Mouse (Mus musculus) CH12.LX (cell line): Measurements from ENCODE around the gene Zfp664. TPM values are rescaled to one million over a fixed set of nuclear protein-coding genes. Genes with fewer than 3 reads are reported as not detected.

Source experiments
- DNase-seq: peaks from one replicate; pipeline ENCODE4 v3.0.0-alpha.2; 2013; ENCODE audit errors: extremely low read depth
- H3K27ac ChIP-seq: 2 replicates; pipeline ENCODE4 v1.5.1; 2012; ENCODE audit warnings: low read depth, mild to moderate bottlenecking, control low read depth, moderate library complexity; ENCODE audit not compliant: insufficient read depth
- H3K27me3 ChIP-seq: replicated peaks from 2 replicates; pipeline ENCODE3; 2012; ENCODE audit warnings: inconsistent platforms
- H3K36me3 ChIP-seq, 2 experiments: replicated peaks in 1 of 2; 2 replicates each; pipeline versions ENCODE3 to v1.6.1; 2012; ENCODE audit warnings: inconsistent platforms in 1 of 2, low read length in 1 of 2, mild to moderate bottlenecking in 1 of 2, mixed read lengths in 1 of 2, moderate library complexity in 1 of 2; ENCODE audit not compliant: control insufficient read depth in 1 of 2, insufficient read depth in 1 of 2
- H3K4me1 ChIP-seq, 2 experiments: 2 replicates each; pipeline ENCODE4 v1.6.1; 2012; ENCODE audit warnings: inconsistent platforms in 1 of 2, moderate library complexity in 1 of 2; ENCODE audit not compliant: insufficient read depth in 2 of 2, control insufficient read depth in 1 of 2
- H3K4me2 ChIP-seq: 2 replicates; pipeline ENCODE4 v1.6.1; 2012; ENCODE audit warnings: low read depth, mild to moderate bottlenecking, control low read depth; ENCODE audit not compliant: poor library complexity, insufficient read depth, severe bottlenecking
- H3K4me3 ChIP-seq, 3 experiments: fragments of 150-350 bp in 1 of 3; sonication (generic) in 1 of 3; replicated peaks in 1 of 3; 2 replicates each; pipeline versions ENCODE3 to v1.5.1; 2011 to 2012; ENCODE audit warnings: low read depth in 2 of 3, low read length in 2 of 3, mild to moderate bottlenecking in 2 of 3, moderate library complexity in 2 of 3, control low read depth in 1 of 3, improper control_type of control experiment in 1 of 3, inconsistent platforms in 1 of 3, mixed read lengths in 1 of 3; ENCODE audit not compliant: poor library complexity in 1 of 3
- H3K79me2 ChIP-seq: replicated peaks from 2 replicates; pipeline ENCODE4 v1.6.1; 2012; ENCODE audit warnings: mild to moderate bottlenecking, moderate library complexity; ENCODE audit not compliant: control insufficient read depth, poor library complexity, insufficient read depth, severe bottlenecking; ENCODE audit errors: extremely low read depth
- H3K9ac ChIP-seq: 2 replicates; pipeline ENCODE4 v1.6.1; 2012; ENCODE audit warnings: low read depth, mild to moderate bottlenecking, control low read depth, moderate library complexity; ENCODE audit not compliant: insufficient read depth
- H3K9me3 ChIP-seq: replicated peaks from 2 replicates; pipeline ENCODE3; 2012; ENCODE audit warnings: low read length, inconsistent platforms, mixed read lengths
- E2F4 ChIP-seq: IDR thresholded peaks from 2 replicates; pipeline ENCODE4 v1.6.1; 2011; ENCODE audit warnings: low read depth, low read length, improper control_type of control experiment; ENCODE audit not compliant: insufficient replicate concordance
- ELF1 ChIP-seq: IDR thresholded peaks from 2 replicates; pipeline ENCODE4 v1.6.1; 2014; ENCODE audit warnings: low read depth, mild to moderate bottlenecking, inconsistent platforms, low read length, improper control_type of control experiment
- EP300 ChIP-seq: IDR thresholded peaks from 2 replicates; pipeline ENCODE4 v1.6.1; 2011; ENCODE audit warnings: low read length, improper control_type of control experiment
- ETS1 ChIP-seq: conservative IDR thresholded peaks from 2 replicates; pipeline ENCODE4 v1.6.1; 2012; ENCODE audit warnings: low read depth, mild to moderate bottlenecking, inconsistent platforms, low read length, improper control_type of control experiment, moderate library complexity
- HCFC1 ChIP-seq: IDR thresholded peaks from 2 replicates; pipeline ENCODE4 v1.6.1; 2012; ENCODE audit warnings: low read depth, mild to moderate bottlenecking, inconsistent platforms, low read length, improper control_type of control experiment
- IRF4 ChIP-seq: IDR thresholded peaks from 2 replicates; pipeline ENCODE4 v1.6.1; 2014; ENCODE audit warnings: low read depth, mild to moderate bottlenecking, inconsistent platforms, low read length, improper control_type of control experiment
- JUN ChIP-seq: IDR thresholded peaks from 2 replicates; pipeline ENCODE4 v1.6.1; 2011; ENCODE audit warnings: low read depth, mild to moderate bottlenecking, low read length, improper control_type of control experiment, moderate library complexity; ENCODE audit not compliant: insufficient read depth
- JUND ChIP-seq: conservative IDR thresholded peaks from 2 replicates; pipeline ENCODE4 v1.6.1; 2011; ENCODE audit warnings: low read depth, low read length, improper control_type of control experiment
- KAT2A ChIP-seq: IDR thresholded peaks from 2 replicates; pipeline ENCODE4 v1.6.1; 2012; ENCODE audit warnings: low read length, improper control_type of control experiment, inconsistent platforms; ENCODE audit not compliant: insufficient replicate concordance
- MEF2A ChIP-seq: IDR thresholded peaks from 2 replicates; pipeline ENCODE4 v1.6.1; 2014; ENCODE audit warnings: low read depth, mild to moderate bottlenecking, inconsistent platforms, low read length, improper control_type of control experiment, borderline replicate concordance
- MXI1 ChIP-seq: IDR thresholded peaks from 2 replicates; pipeline ENCODE4 v1.6.1; 2011; ENCODE audit warnings: mild to moderate bottlenecking, low read depth, low read length, improper control_type of control experiment
- MYC ChIP-seq: IDR thresholded peaks from 2 replicates; pipeline ENCODE4 v1.6.1; 2011; ENCODE audit warnings: low read depth, mild to moderate bottlenecking, improper control_type of control experiment, low read length
- PAX5 ChIP-seq: IDR thresholded peaks from 2 replicates; pipeline ENCODE4 v1.6.1; 2012; ENCODE audit warnings: low read length, inconsistent platforms, mixed read lengths
- POLR2A ChIP-seq: IDR thresholded peaks from 2 replicates; pipeline ENCODE4 v1.6.1; 2011; ENCODE audit warnings: low read depth, mild to moderate bottlenecking, improper control_type of control experiment, low read length
- TCF12 ChIP-seq: IDR thresholded peaks from 2 replicates; pipeline ENCODE4 v1.6.1; 2014; ENCODE audit warnings: low read depth, mild to moderate bottlenecking, inconsistent platforms, low read length, improper control_type of control experiment
- UBTF ChIP-seq: IDR thresholded peaks from 2 replicates; pipeline ENCODE4 v1.6.1; 2012; ENCODE audit warnings: low read depth, mild to moderate bottlenecking, inconsistent platforms, low read length, improper control_type of control experiment, moderate library complexity
- USF1 ChIP-seq: IDR thresholded peaks from 2 replicates; pipeline ENCODE4 v1.6.1; 2014; ENCODE audit warnings: low read depth, mild to moderate bottlenecking, inconsistent platforms, low read length, improper control_type of control experiment
- ZKSCAN1 ChIP-seq: IDR thresholded peaks from 2 replicates; pipeline ENCODE4 v1.6.1; 2012; ENCODE audit warnings: low read depth, inconsistent platforms, low read length, improper control_type of control experiment, borderline replicate concordance
- ZMIZ1 ChIP-seq: IDR thresholded peaks from 2 replicates; pipeline ENCODE4 v1.6.1; 2012; ENCODE audit warnings: low read depth, mild to moderate bottlenecking, inconsistent platforms, low read length, improper control_type of control experiment
- ZNF384 ChIP-seq: IDR thresholded peaks from 2 replicates; pipeline ENCODE4 v1.6.1; 2012; ENCODE audit warnings: low read depth, low read length, improper control_type of control experiment, inconsistent platforms
- dilution Hi-C: fragments of 300-500 bp; cut with MboI; formaldehyde crosslinking; loops from 2 replicates; pipeline ENCODE4 v1.14.3; 2020; ENCODE audit warnings: low sequenced_read_pairs; ENCODE audit not compliant: extremely low pct_unique_long_range_greater_than_20kb, extremely low pct_ligation_motif_present
- in situ Hi-C: fragments of 300-500 bp; cut with MboI; formaldehyde crosslinking; loops from 3 replicates; pipeline ENCODE4 v1.14.3; 2019; ENCODE audit warnings: low sequenced_read_pairs, low pct_ligation_motif_present, low pct_unique_long_range_greater_than_20kb, mixed read lengths
- polyA plus RNA-seq: library from polyadenylated mRNA; unstranded; fragments of >175 nt; gene quantifications from 2 replicates; pipeline ENCODE4 v1.2.1, GENCODE M21; 2012; ENCODE audit warnings: low read depth; ENCODE audit not compliant: insufficient read length
- total RNA-seq, 2 experiments: library from RNA; depleted of rRNA; stranded (reverse); fragments of 300-350 nt in 1 of 2; fragments of >200 nt in 1 of 2; gene quantifications; 2 replicates each; pipeline ENCODE4 v1.2.3; 2012 to 2014

Gene Zfp664
- total and polyA plus RNA-seq, 3 experiments = 7.4 to 14.3 (median 12.3) TPM

GRCm38 (mm10) chr5:124922356-124923352 lies 60.2 kb downstream of the Zfp664 start:
- H3K4me1 ChIP-seq = peaks cover 3 to 15% of the 10 kb centered on the region in 2 experiments; a peak in 3 of 4 replicates
- no peaks in the 10 kb centered on the region for H3K36me3 ChIP-seq
- H3K79me2 ChIP-seq = no peaks in the 10 kb centered on the region
- dilution Hi-C loops (no loop called here), in situ Hi-C loops (no loop called here)
- TF ChIP-seq MXI1 (no peak), EP300 (peak; percentile 71), MEF2A (no peak), USF1 (no peak), ZNF384 (no peak), ELF1 (no peak), UBTF (no peak), ZMIZ1 (no peak), IRF4 (peak; percentile 77), MYC (no peak), JUN (peak; percentile 26; the same call in 1 of the 2 replicates), POLR2A (no peak), ZKSCAN1 (no peak), E2F4 (no peak), JUND (peak; percentile 71), ETS1 (peak; percentile 29; the same call in 1 of the 2 replicates), TCF12 (peak; percentile 31; the same call in 1 of the 2 replicates), HCFC1 (no peak)
- H3K27ac ChIP-seq = no peak overlapping the region
- peak; percentile 64 for DNase-seq
- H3K9me3 ChIP-seq = peaks cover 9% of the 10 kb centered on the region
- peak overlapping the region; percentile 72 for H3K4me2 ChIP-seq
- H3K27me3 ChIP-seq = no peaks in the 10 kb centered on the region
- no peak overlapping the region; the same call in 1 of the 2 replicates for H3K9ac ChIP-seq
- no peak overlapping the region for H3K4me3 ChIP-seq

DNA sequence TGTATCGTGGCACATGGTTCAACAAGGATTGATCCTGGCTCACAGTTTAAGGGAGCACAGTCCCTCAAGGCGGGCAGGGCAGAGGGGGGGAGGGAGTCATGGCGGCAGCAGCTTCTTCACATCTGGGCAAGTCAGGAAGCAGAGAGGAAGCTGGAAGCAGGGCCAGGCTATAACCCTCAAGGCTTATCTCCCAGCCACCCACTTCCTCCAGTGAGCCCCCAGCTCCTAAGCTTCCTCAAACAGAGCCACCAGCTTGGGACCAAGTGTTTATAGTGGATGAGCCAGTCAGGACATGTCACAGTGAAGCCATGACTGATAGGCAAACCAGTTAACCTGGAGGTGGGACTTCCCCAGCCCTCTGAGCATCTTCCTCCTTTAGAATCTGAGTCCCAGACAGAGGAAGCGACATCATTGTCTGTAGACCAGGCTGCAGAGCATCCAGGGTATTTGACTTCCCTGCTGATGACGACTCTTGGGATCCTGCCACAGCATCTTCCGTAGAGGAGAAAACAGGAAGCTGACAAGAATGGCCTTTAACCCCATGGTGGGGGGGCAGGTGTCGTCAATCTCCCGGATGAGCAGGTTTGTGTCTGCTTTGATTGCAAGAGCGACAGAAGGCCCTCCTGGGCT lies 67.0 kb downstream of the Zfp664 start:
- H3K9ac ChIP-seq = no peak overlapping the region

More for the DNA sequence above, 67.0 kb downstream of the Zfp664 start:
- Histone ChIP-seq H3K4me3 (peak overlapping the region in 1 of 3 experiments; percentile 13), H3K27ac (no peak overlapping the region), H3K9me3 (peaks cover 8% of the 10 kb centered on the region), H3K79me2 (no peaks in the 10 kb centered on the region), H3K36me3 (no peaks in the 10 kb centered on the region), H3K4me2 (no peak overlapping the region), H3K4me1 (peaks cover 0 to 10% of the 10 kb centered on the region in 2 experiments; a peak in 2 of 4 replicates), H3K27me3 (no peaks in the 10 kb centered on the region)
- in situ Hi-C loops = no loop called here
- peak; percentile 70 for DNase-seq
- dilution Hi-C loops = no loop called here
- TF ChIP-seq POLR2A (no peak), PAX5 (no peak), MEF2A (no peak), HCFC1 (no peak), USF1 (no peak), KAT2A (no peak), JUND (no peak), MXI1 (no peak)
